Mouse (Mus musculus): ENCODE results near the gene Ahcyl1. TPM values are rescaled to one million over a fixed set of nuclear protein-coding genes. Genes with fewer than 3 reads are reported as not detected.
A peak's percentile ranks its signal among the peaks of the same experiment; 100 is the strongest.
"Not testable (repeated sequence)": the region's sequence is repeated elsewhere in the genome, so short reads cannot be mapped to it uniquely, and the experiment has no call there.

Gene Ahcyl1
- polyA plus RNA-seq (2016; fragmentation: Nextera tagmentation; extraction: Ambion mirVana): 133 TPM in 2 replicates

- Histone ChIP-seq H3K4me1 (peaks cover 32% of the 10 kb centered on the region), H3K4me2 (replicated peaks) (peak within 1 kb of the TSS; percentile 80), H3K9me3 (replicated peaks) (no peaks in the 10 kb centered on the region), H3K27me3 (peaks cover 2% of the 10 kb centered on the region; the same call in 1 of the 2 replicates), H3K36me3 (no peaks in the 10 kb centered on the region), H3K4me3 (peak within 1 kb of the TSS; percentile 82), H3K27ac (peak within 1 kb of the TSS; percentile 93), H3K9ac (peak within 1 kb of the TSS; percentile 97)
- under 1% methylated on average over 93 of the region's 93 CpGs for WGBS
- ATAC-seq (ENCODE audit: low FRiP score): peak; percentile 98
These were observed at the start of gene Ahcyl1 for GRCm38 (mm10) chr3:107695948-107696881. TSS of gene Ahcyl1 (minus strand) at chr3:107696560.

- WGBS: 88% methylated on average over 3 of the region's 3 CpGs
- Histone ChIP-seq H3K9me3 (replicated peaks) (no peaks in the 10 kb centered on the region), H3K27me3 (no peaks in the 10 kb centered on the region), H3K36me3 (peaks cover 4% of the 10 kb centered on the region; the same call in 1 of the 2 replicates), H3K9ac (no peak overlapping the region), H3K4me1 (peaks cover 12% of the 10 kb centered on the region), H3K27ac (no peak overlapping the region), H3K4me3 (no peak overlapping the region), H3K4me2 (replicated peaks) (no peak overlapping the region)
- no peak for ATAC-seq (ENCODE audit: low FRiP score)
These were observed 49.7 kb upstream of the Ahcyl1 start for GRCm38 (mm10) chr3:107746026-107746425.

- Histone ChIP-seq H3K4me2 (replicated peaks) (no peak overlapping the region), H3K9ac (no peak overlapping the region), H3K27ac (no peak overlapping the region), H3K36me3 (no peaks in the 10 kb centered on the region), H3K9me3 (replicated peaks) (no peaks in the 10 kb centered on the region), H3K27me3 (no peaks in the 10 kb centered on the region), H3K4me3 (no peak overlapping the region), H3K4me1 (peaks cover 26% of the 10 kb centered on the region)
- ATAC-seq (ENCODE audit: low FRiP score): no peak
- WGBS: 94% methylated on average over 1 of the region's 1 CpGs
These were observed 47.3 kb upstream of the Ahcyl1 start for GRCm38 (mm10) chr3:107743650-107744049.

GRCm38 (mm10) chr3:107743107-107743506, 46.7 kb upstream of the Ahcyl1 start:
- no peak overlapping the region for H3K27ac ChIP-seq
- no peak for ATAC-seq (ENCODE audit: low FRiP score)
- H3K4me2 ChIP-seq (replicated peaks): no peak overlapping the region
- WGBS: 33% methylated on average over 3 of the region's 3 CpGs
- H3K9me3 ChIP-seq (replicated peaks): no peaks in the 10 kb centered on the region
- no peaks in the 10 kb centered on the region for H3K36me3 ChIP-seq
- H3K27me3 ChIP-seq: no peaks in the 10 kb centered on the region
- H3K4me3 ChIP-seq: no peak overlapping the region
- no peak overlapping the region for H3K9ac ChIP-seq
- peaks cover 26% of the 10 kb centered on the region for H3K4me1 ChIP-seq

GRCm38 (mm10) chr3:107742071-107742710, 45.8 kb upstream of the Ahcyl1 start:
- no peak for ATAC-seq (ENCODE audit: low FRiP score)
- WGBS: 90% methylated on average over 10 of the region's 10 CpGs
- Histone ChIP-seq H3K27ac (no peak overlapping the region), H3K9ac (no peak overlapping the region), H3K27me3 (no peaks in the 10 kb centered on the region), H3K4me2 (replicated peaks) (no peak overlapping the region), H3K36me3 (no peaks in the 10 kb centered on the region), H3K4me3 (no peak overlapping the region), H3K9me3 (replicated peaks) (no peaks in the 10 kb centered on the region), H3K4me1 (peaks cover 26% of the 10 kb centered on the region)

- no peak overlapping the region for H3K4me2 ChIP-seq (replicated peaks)
- ATAC-seq (ENCODE audit: low FRiP score): no peak
- H3K9me3 ChIP-seq (replicated peaks): no peaks in the 10 kb centered on the region
- H3K4me1 ChIP-seq: peaks cover 26% of the 10 kb centered on the region
- no peak overlapping the region for H3K4me3 ChIP-seq
- H3K27me3 ChIP-seq: no peaks in the 10 kb centered on the region
- peak overlapping the region; percentile 74 for H3K27ac ChIP-seq
- H3K9ac ChIP-seq: no peak overlapping the region
- no peaks in the 10 kb centered on the region for H3K36me3 ChIP-seq
These were observed 45.0 kb upstream of the Ahcyl1 start for GRCm38 (mm10) chr3:107741387-107741786.

GRCm38 (mm10) chr3:107740578-107741207, 44.3 kb upstream of the Ahcyl1 start:
- peaks cover 26% of the 10 kb centered on the region for H3K4me1 ChIP-seq
- no peaks in the 10 kb centered on the region for H3K9me3 ChIP-seq (replicated peaks)
- no peak overlapping the region for H3K4me3 ChIP-seq
- no peaks in the 10 kb centered on the region for H3K27me3 ChIP-seq
- no peak overlapping the region for H3K9ac ChIP-seq
- ATAC-seq (ENCODE audit: low FRiP score): peak; percentile 91
- H3K27ac ChIP-seq: peak overlapping the region; percentile 74
- H3K36me3 ChIP-seq: no peaks in the 10 kb centered on the region
- 7% methylated on average over 6 of the region's 6 CpGs for WGBS
- no peak overlapping the region for H3K4me2 ChIP-seq (replicated peaks)

- WGBS: 85% methylated on average over 2 of the region's 2 CpGs
- H3K4me3 ChIP-seq: no peak overlapping the region
- H3K36me3 ChIP-seq: no peaks in the 10 kb centered on the region
- peaks cover 26% of the 10 kb centered on the region for H3K4me1 ChIP-seq
- no peak for ATAC-seq (ENCODE audit: low FRiP score)
- H3K4me2 ChIP-seq (replicated peaks): no peak overlapping the region
- no peak overlapping the region for H3K9ac ChIP-seq
- peak overlapping the region; percentile 74 for H3K27ac ChIP-seq
- no peaks in the 10 kb centered on the region for H3K9me3 ChIP-seq (replicated peaks)
- H3K27me3 ChIP-seq: no peaks in the 10 kb centered on the region
These were observed 43.6 kb upstream of the Ahcyl1 start for GRCm38 (mm10) chr3:107739966-107740365.

- no peak overlapping the region for H3K9ac ChIP-seq
- 0 out of 2 replicates have a peak overlapping the region, but pooled peaks have one; percentile 74 for H3K27ac ChIP-seq
- no peaks in the 10 kb centered on the region for H3K27me3 ChIP-seq
- WGBS: 85% methylated on average over 3 of the region's 3 CpGs
- no peak overlapping the region for H3K4me2 ChIP-seq (replicated peaks)
- peaks cover 26% of the 10 kb centered on the region for H3K4me1 ChIP-seq
- no peak overlapping the region for H3K4me3 ChIP-seq
- H3K9me3 ChIP-seq (replicated peaks): no peaks in the 10 kb centered on the region
- no peaks in the 10 kb centered on the region for H3K36me3 ChIP-seq
- no peak for ATAC-seq (ENCODE audit: low FRiP score)
These were observed 43.1 kb upstream of the Ahcyl1 start for GRCm38 (mm10) chr3:107739456-107739855.

- Histone ChIP-seq H3K27ac (no peak overlapping the region), H3K4me2 (replicated peaks) (no peak overlapping the region), H3K36me3 (no peaks in the 10 kb centered on the region), H3K27me3 (no peaks in the 10 kb centered on the region), H3K9me3 (replicated peaks) (no peaks in the 10 kb centered on the region), H3K9ac (no peak overlapping the region), H3K4me3 (no peak overlapping the region), H3K4me1 (peaks cover 26% of the 10 kb centered on the region)
- WGBS: 82% methylated on average over 1 of the region's 1 CpGs
- no peak for ATAC-seq (ENCODE audit: low FRiP score)
These were observed 42.3 kb upstream of the Ahcyl1 start for GRCm38 (mm10) chr3:107738620-107739019.

- no peak overlapping the region for H3K9ac ChIP-seq
- H3K27ac ChIP-seq: no peak overlapping the region
- H3K4me1 ChIP-seq: peaks cover 26% of the 10 kb centered on the region
- H3K36me3 ChIP-seq: no peaks in the 10 kb centered on the region
- H3K9me3 ChIP-seq (replicated peaks): no peaks in the 10 kb centered on the region
- H3K27me3 ChIP-seq: no peaks in the 10 kb centered on the region
- WGBS: 83% methylated on average over 1 of the region's 1 CpGs
- H3K4me3 ChIP-seq: no peak overlapping the region
- no peak for ATAC-seq (ENCODE audit: low FRiP score)
- H3K4me2 ChIP-seq (replicated peaks): no peak overlapping the region
These were observed 41.3 kb upstream of the Ahcyl1 start for GRCm38 (mm10) chr3:107737609-107738190.

GRCm38 (mm10) chr3:107735620-107736019, 39.3 kb upstream of the Ahcyl1 start:
- H3K4me1 ChIP-seq; H3K4me2 ChIP-seq (replicated peaks); H3K27ac ChIP-seq; ATAC-seq (ENCODE audit: low FRiP score); H3K27me3 ChIP-seq; H3K9me3 ChIP-seq (replicated peaks); H3K9ac ChIP-seq; H3K36me3 ChIP-seq; H3K4me3 ChIP-seq: not testable (repeated sequence)
- 91% methylated on average over 13 of the region's 13 CpGs for WGBS

Data from hindbrain, embryonic 12.5 days (tissue).